Mouse (Mus musculus) gastrocnemius, adult 2 months (tissue): ENCODE data around the gene Otud4. TPM values are rescaled to one million over a fixed set of nuclear protein-coding genes. Genes with fewer than 3 reads are reported as not detected.

Source experiments
- DNase-seq: peaks from one replicate; pipeline ENCODE4 v3.0.0; 2022
- H3K27ac ChIP-seq: fragments of 200-600 bp; 2 replicates; pipeline ENCODE4 v1.8.1; 2022; ENCODE audit warnings: mild to moderate bottlenecking
- H3K4me3 ChIP-seq: fragments of 200-600 bp; 2 replicates; pipeline ENCODE4 v1.8.1; 2022; ENCODE audit warnings: mild to moderate bottlenecking, moderate library complexity
- CTCF ChIP-seq: fragments of 200-600 bp; IDR thresholded peaks from 2 replicates; pipeline ENCODE4 v1.8.1; 2022; ENCODE audit warnings: antibody characterized with exemption, mild to moderate bottlenecking, moderate library complexity
- intact Hi-C: fragments of 180-260 bp; cut with DNase I; formaldehyde crosslinking; loops from one replicate; pipeline ENCODE4 v1.15.1; 2025
- total RNA-seq, 2 experiments: library from RNA; stranded (reverse); gene quantifications; 2 replicates each; pipeline ENCODE4 v1.2.3; 2021

Otud4 gene
- total RNA-seq, 2 experiments from 2014 or later = 40.6 to 53.3 TPM

- Histone ChIP-seq H3K4me3 (no peak overlapping the region), H3K27ac (no peak overlapping the region)
- intact Hi-C loops = no loop called here
- no peak for DNase-seq
- TF ChIP-seq CTCF = no peak
Observed at GRCm38 (mm10) chr8:79721537-79721936, 82.1 kb downstream of the Otud4 start.

DNA sequence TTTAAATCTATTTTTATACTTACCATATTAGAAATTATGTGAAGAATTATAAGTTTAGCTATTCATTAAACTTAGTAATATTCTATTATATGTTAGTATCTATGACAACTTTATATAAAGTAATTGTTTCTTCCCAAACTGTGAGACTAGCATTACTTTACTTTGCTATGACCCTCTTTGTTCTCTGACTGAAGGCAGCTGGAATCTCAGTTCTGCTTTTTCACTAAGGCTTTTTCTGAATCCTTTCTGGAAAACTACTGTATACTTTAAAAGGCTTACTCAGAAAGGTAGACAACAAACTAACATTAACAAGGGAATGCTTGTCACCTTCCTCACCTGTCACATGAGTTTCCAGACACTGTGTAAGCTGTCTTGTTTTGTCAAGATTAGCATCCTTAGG is 83.9 kb downstream of the Otud4 start:
- no peak for DNase-seq
- Histone ChIP-seq H3K4me3 (no peak overlapping the region), H3K27ac (no peak overlapping the region)
- TF ChIP-seq CTCF = no peak
- intact Hi-C loops = no loop called here

- H3K27ac ChIP-seq = no peak overlapping the region
- intact Hi-C loops = no loop called here
- no peak for DNase-seq
- no peak for TF ChIP-seq CTCF
- H3K4me3 ChIP-seq = no peak overlapping the region
Observed at GRCm38 (mm10) chr8:79724589-79724988, 85.2 kb downstream of the Otud4 start.

Other genes starting within 250 kb of the Otud4 start
- 1 to 10 TPM; 8.9 to 9.5 TPM for gene Smad1, start 240.1 kb upstream of the Otud4 start, total RNA-seq
- 10 to 100 TPM; 48.6 to 52.0 TPM for gene Abce1, start 72.1 kb downstream of the Otud4 start, total RNA-seq
- gene Anapc10, start 72.2 kb downstream of the Otud4 start, total RNA-seq = 1 to 10 TPM; 3.6 to 6.2 TPM